In the genomic region with DNA sequence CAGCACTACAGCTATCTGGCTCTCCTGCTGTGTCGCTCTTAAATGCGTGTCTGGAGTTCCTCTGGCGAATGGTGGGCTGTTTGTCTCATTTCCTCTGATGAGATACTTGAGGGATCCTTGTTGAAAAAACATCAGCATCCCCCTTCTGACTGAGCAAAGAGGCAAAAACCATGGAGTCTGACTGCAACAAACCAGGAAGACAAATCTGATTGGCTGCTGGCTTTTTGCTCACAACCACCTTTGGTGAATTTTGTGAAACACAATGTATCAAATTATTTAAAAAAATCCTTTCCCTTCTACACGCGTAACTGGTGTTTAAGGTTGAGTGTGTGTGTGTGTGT, we compare ENCODE assay signal across 8 mouse cellular contexts. TPM values are rescaled to one million over a fixed set of nuclear protein-coding genes. Genes with fewer than 3 reads are reported as not detected.
DNase-seq lines count a peak whose midpoint lies in the region; ATAC-seq and TF ChIP-seq lines count a peak whose summit lies in the region.

No protein-coding gene starts in this region.

- H3K9me3 ChIP-seq in intestine, postnatal 0 days (ENCODE audit: control insufficient read depth): no peaks in the 10 kb centered on the region
- no peaks in the 10 kb centered on the region for H3K9me3 ChIP-seq in neural tube, embryonic 15.5 days (replicated peaks)

- ATAC-seq in common myeloid progenitor, adult 5-6 weeks (replicated peaks; ENCODE audit: low read depth, poor library complexity, severe bottlenecking): peak; percentile 16; the same call in 1 of the 2 replicates
- ATAC-seq in intestine, postnatal 0 days: no peak
- peak; percentile 36 for ATAC-seq in neural tube, embryonic 15.5 days (ENCODE audit: low FRiP score)
- no peak for ATAC-seq in cerebellum, adult (ENCODE audit: insufficient number of reproducible peaks, low FRiP score, low TSS enrichment)

- peaks cover 20% of the 10 kb centered on the region for H3K4me1 ChIP-seq in liver, adult 2 months (ENCODE audit: control insufficient read depth, insufficient read depth, low read length)
- 0 out of 2 replicates have a peak, but pooled peaks cover 3% of the 10 kb centered on the region for H3K4me1 ChIP-seq in intestine, postnatal 0 days (replicated peaks; ENCODE audit: control insufficient read depth, insufficient read depth, low read length)
- H3K4me1 ChIP-seq in neural tube, embryonic 15.5 days: peaks cover 30% of the 10 kb centered on the region

- peak overlapping the region; percentile 92 for H3K4me2 ChIP-seq in intestine, postnatal 0 days (replicated peaks; ENCODE audit: low read depth)
- H3K4me2 ChIP-seq in neural tube, embryonic 15.5 days: peak overlapping the region; percentile 63

- H3K79me2 ChIP-seq in liver, adult 2 months (ENCODE audit: control insufficient read depth, insufficient read depth, low read length): no peaks in the 10 kb centered on the region

- no peaks in the 10 kb centered on the region for H3K36me3 ChIP-seq in liver, adult 2 months (ENCODE audit: control insufficient read depth, insufficient read depth, low read length)
- H3K36me3 ChIP-seq in intestine, postnatal 0 days (ENCODE audit: control insufficient read depth, insufficient read depth): peaks cover 6% of the 10 kb centered on the region; the same call in 1 of the 2 replicates
- no peaks in the 10 kb centered on the region for H3K36me3 ChIP-seq in neural tube, embryonic 15.5 days

- no peak for TF ChIP-seq CTCF in liver, adult 2 months (IDR thresholded peaks at IDR 0.05; ENCODE audit: low read depth, low read length)
- TF ChIP-seq CTCF in intestine, postnatal 0 days (IDR thresholded peaks at IDR 0.05; ENCODE audit: low read depth): no peak

- peak overlapping the region; percentile 68 for H3K9ac ChIP-seq in liver, adult 2 months (ENCODE audit: low read depth, low read length)
- H3K9ac ChIP-seq in intestine, postnatal 0 days (ENCODE audit: low read depth, low read length): peak overlapping the region; percentile 54
- peak overlapping the region; percentile 45 for H3K9ac ChIP-seq in neural tube, embryonic 15.5 days (replicated peaks)

- H3K27me3 ChIP-seq in liver, adult 2 months (ENCODE audit: control insufficient read depth, insufficient read depth, low read length): no peaks in the 10 kb centered on the region
- H3K27me3 ChIP-seq in intestine, postnatal 0 days (replicated peaks; ENCODE audit: control insufficient read depth, insufficient read depth, low read length): no peaks in the 10 kb centered on the region
- H3K27me3 ChIP-seq in neural tube, embryonic 15.5 days (replicated peaks): no peaks in the 10 kb centered on the region

- WGBS in liver, adult 2 months: under 1% methylated on average over 5 of the region's 5 CpGs
- WGBS in intestine, postnatal 0 days: 6% methylated on average over 5 of the region's 5 CpGs
- WGBS in neural tube, embryonic 15.5 days: 9% methylated on average over 5 of the region's 5 CpGs

- DNase-seq in liver, adult 2 months (ENCODE audit: extremely low read depth, low read depth, low spot score): no peak
- no peak for DNase-seq in liver
- DNase-seq in embryo, embryonic 9.5 days (ENCODE audit: extremely low spot score): no peak
- DNase-seq in left cerebral cortex, adult 11 months (ENCODE audit: low spot score): no peak

- peak overlapping the region; percentile 67 for H3K27ac ChIP-seq in liver, adult 2 months (replicated peaks; ENCODE audit: insufficient read depth, low read depth, low read length)
- H3K27ac ChIP-seq in intestine, postnatal 0 days (ENCODE audit: low read depth, low read length): peak overlapping the region; percentile 71
- H3K27ac ChIP-seq in neural tube, embryonic 15.5 days (replicated peaks): peak overlapping the region; percentile 86

- peak overlapping the region; percentile 71 for H3K4me3 ChIP-seq in liver, adult 2 months (ENCODE audit: insufficient read depth, low read depth, low read length)
- peak overlapping the region; percentile 49 for H3K4me3 ChIP-seq in intestine, postnatal 0 days (ENCODE audit: low read depth, low read length)
- peak overlapping the region; percentile 57 for H3K4me3 ChIP-seq in neural tube, embryonic 15.5 days (replicated peaks)

- no peak for TF ChIP-seq POLR2A in liver, adult 2 months (IDR thresholded peaks at IDR 0.05; ENCODE audit: extremely low read depth, insufficient read depth, low read length)

RNA-seq across cellular contexts. Expression of a gene that starts 0.8 kb away (rescaled TPM):
- 4.2 and 6.7 TPM in 2 replicates for total RNA-seq in liver, adult 2 months (2014; rRNA removed)
- polyA plus RNA-seq in liver, adult 2 months (2012; rRNA removed): 18.2 and 29.1 TPM in 2 replicates
- total RNA-seq in common myeloid progenitor, adult 5-6 weeks (2017): 9.4 and 12.9 TPM in 2 replicates
- 32.0 and 36.2 TPM in 2 replicates for polyA plus RNA-seq in intestine, postnatal 0 days (2015; fragmentation: Nextera tagmentation; extraction: Ambion mirVana)
- 27.4 and 29.2 TPM in 2 replicates for polyA plus RNA-seq in neural tube, embryonic 15.5 days (2015; fragmentation: Nextera tagmentation; extraction: Ambion mirVana)

RNA-seq across cellular contexts. Expression of a gene that starts 22.7 kb away (rescaled TPM):
- total RNA-seq in liver, adult 2 months (2014; rRNA removed): not detected in 2 replicates
- polyA plus RNA-seq in liver, adult 2 months (2012; rRNA removed): 0.01 TPM in 1 of 2 replicates, not detected in the other
- not detected in 2 replicates for total RNA-seq in common myeloid progenitor, adult 5-6 weeks (2017)
- polyA plus RNA-seq in intestine, postnatal 0 days (2015; fragmentation: Nextera tagmentation; extraction: Ambion mirVana): 1.9 and 2.0 TPM in 2 replicates
- 73.0 and 85.4 TPM in 2 replicates for polyA plus RNA-seq in neural tube, embryonic 15.5 days (2015; fragmentation: Nextera tagmentation; extraction: Ambion mirVana)

RNA-seq across cellular contexts. Expression of a gene that starts 23.0 kb away (rescaled TPM):
- 1.5 and 3.2 TPM in 2 replicates for total RNA-seq in liver, adult 2 months (2014; rRNA removed)
- polyA plus RNA-seq in liver, adult 2 months (2012; rRNA removed): 2.7 and 3.9 TPM in 2 replicates
- total RNA-seq in common myeloid progenitor, adult 5-6 weeks (2017): 10.2 and 14.9 TPM in 2 replicates
- 0.51 and 0.73 TPM in 2 replicates for polyA plus RNA-seq in intestine, postnatal 0 days (2015; fragmentation: Nextera tagmentation; extraction: Ambion mirVana)
- 8.9 and 9.5 TPM in 2 replicates for polyA plus RNA-seq in neural tube, embryonic 15.5 days (2015; fragmentation: Nextera tagmentation; extraction: Ambion mirVana)

RNA-seq across cellular contexts. Expression of a gene that starts 46.7 kb away (rescaled TPM):
- 25.4 and 25.9 TPM in 2 replicates for total RNA-seq in liver, adult 2 months (2014; rRNA removed)
- 42.0 and 47.2 TPM in 2 replicates for polyA plus RNA-seq in liver, adult 2 months (2012; rRNA removed)
- 11.7 and 15.9 TPM in 2 replicates for total RNA-seq in common myeloid progenitor, adult 5-6 weeks (2017)
- polyA plus RNA-seq in intestine, postnatal 0 days (2015; fragmentation: Nextera tagmentation; extraction: Ambion mirVana): 85.8 and 92.3 TPM in 2 replicates
- 79.8 and 92.8 TPM in 2 replicates for polyA plus RNA-seq in neural tube, embryonic 15.5 days (2015; fragmentation: Nextera tagmentation; extraction: Ambion mirVana)

RNA-seq across cellular contexts. Expression of a gene that starts 46.9 kb away (rescaled TPM):
- total RNA-seq in liver, adult 2 months (2014; rRNA removed): not detected in 2 replicates
- polyA plus RNA-seq in liver, adult 2 months (2012; rRNA removed): 0.30 and 1.5 TPM in 2 replicates
- total RNA-seq in common myeloid progenitor, adult 5-6 weeks (2017): 0.29 and 0.46 TPM in 2 replicates
- polyA plus RNA-seq in intestine, postnatal 0 days (2015; fragmentation: Nextera tagmentation; extraction: Ambion mirVana): not detected in 2 replicates
- 0.36 TPM in 1 of 2 replicates, not detected in the other for polyA plus RNA-seq in neural tube, embryonic 15.5 days (2015; fragmentation: Nextera tagmentation; extraction: Ambion mirVana)

Comparison
In these comparisons a context has a peak if more than half of its experiments do, and no peak if none do; other contexts are left out.
1. ATAC-seq: peak in common myeloid progenitor, adult 5-6 weeks (single experiment) and neural tube, embryonic 15.5 days (single experiment); none in intestine, postnatal 0 days (single experiment) and cerebellum, adult (single experiment).
2. RNA of a gene that starts 22.7 kb away (polyA plus RNA-seq): 73.0 to 85.4 TPM in neural tube, embryonic 15.5 days; 1.9 to 2.0 TPM in intestine, postnatal 0 days and 0.01 TPM in liver, adult 2 months; every median in the first group is over 10 times any median in the second.
3. Peak in every context shown above with its lines, with median percentiles within 50 percentile points of each other: H3K27ac ChIP-seq, H3K4me3 ChIP-seq and H3K9ac ChIP-seq.